In the genomic region with DNA sequence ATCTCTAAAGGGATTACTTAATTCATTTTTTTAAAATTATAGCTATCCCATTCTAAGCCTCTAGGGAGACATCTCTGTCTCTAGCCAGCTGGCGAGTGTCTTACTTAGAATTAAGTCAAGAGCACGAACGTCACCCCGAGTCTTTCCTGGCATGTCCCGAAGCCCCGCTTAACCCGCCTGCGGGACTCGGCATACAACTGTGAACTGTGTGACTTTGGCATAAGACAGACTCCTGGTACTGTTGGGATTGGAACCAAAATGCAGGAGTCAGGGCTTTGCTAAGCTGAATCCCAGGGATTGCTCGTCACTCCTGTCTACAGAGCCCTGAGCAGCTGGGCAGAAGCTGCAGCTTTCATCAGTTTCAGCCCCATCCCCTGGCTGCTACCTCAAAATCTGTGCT, we compare ENCODE assay signal across 18 mouse cellular contexts. TPM values are rescaled to one million over a fixed set of nuclear protein-coding genes. Genes with fewer than 3 reads are reported as not detected.
A peak's percentile ranks its signal among the peaks of the same experiment; 100 is the strongest.
DNase-seq lines count a peak whose midpoint lies in the region; ATAC-seq and TF ChIP-seq lines count a peak whose summit lies in the region.
"Had no signal": no experiment of that assay in that cellular context is flagged by ENCODE, and none has a peak within 500 bp of the region (broad histone marks: within the 10 kb centered on the region; RNA-seq: fewer than 3 reads in every experiment).

No protein-coding gene starts in this region.

- H3K27me3 ChIP-seq in hindbrain, postnatal 0 days (ENCODE audit: insufficient read depth, low read length) = no peaks in the 10 kb centered on the region
- peaks cover 29% of the 10 kb centered on the region for H3K27me3 ChIP-seq in intestine, postnatal 0 days (replicated peaks; ENCODE audit: control insufficient read depth, insufficient read depth, low read length)

- WGBS in hindbrain, postnatal 0 days = 20% methylated on average over 10 of the region's 10 CpGs
- 25% methylated on average over 10 of the region's 10 CpGs for WGBS in olfactory bulb, adult 2 months
- WGBS in intestine, postnatal 0 days = 69% methylated on average over 10 of the region's 10 CpGs

- peak overlapping the region; percentile 64 for H3K4me2 ChIP-seq in hindbrain, postnatal 0 days (ENCODE audit: low read depth, low read length)
- no peak overlapping the region for H3K4me2 ChIP-seq in intestine, postnatal 0 days (replicated peaks; ENCODE audit: low read depth)

- H3K4me1 ChIP-seq in hindbrain, postnatal 0 days (ENCODE audit: insufficient read depth, low read length) = peaks cover 8% of the 10 kb centered on the region
- H3K4me1 ChIP-seq in olfactory bulb, adult 2 months (ENCODE audit: control insufficient read depth, insufficient read depth, low read length) = peaks cover 18% of the 10 kb centered on the region; the same call in 1 of the 2 replicates
- no peaks in the 10 kb centered on the region for H3K4me1 ChIP-seq in intestine, postnatal 0 days (replicated peaks; ENCODE audit: control insufficient read depth, insufficient read depth, low read length)

- H3K9ac ChIP-seq in hindbrain, postnatal 0 days (replicated peaks; ENCODE audit: low read length) = peak overlapping the region; percentile 56
- no peak overlapping the region for H3K9ac ChIP-seq in intestine, postnatal 0 days (ENCODE audit: low read depth, low read length)
- H3K9ac ChIP-seq: liver, postnatal 0 days had no signal

- H3K9me3 ChIP-seq in hindbrain, postnatal 0 days (ENCODE audit: low read length) = no peaks in the 10 kb centered on the region
- H3K9me3 ChIP-seq in intestine, postnatal 0 days (ENCODE audit: control insufficient read depth) = no peaks in the 10 kb centered on the region

- peak overlapping the region; percentile 41; the same call in 1 of the 2 replicates for H3K27ac ChIP-seq in hindbrain, postnatal 0 days
- no peak overlapping the region for H3K27ac ChIP-seq in olfactory bulb, adult 2 months (ENCODE audit: insufficient read depth, low read depth, low read length)
- no peak overlapping the region for H3K27ac ChIP-seq in intestine, postnatal 0 days (ENCODE audit: low read depth, low read length)
- H3K27ac ChIP-seq: macrophage had no signal

- DNase-seq in frontal cortex, postnatal 14 days (ENCODE audit: low spot score in 2 of 2) = no peak
- DNase-seq in right cerebral cortex, adult 18-20 months = peak; percentile 16
- no peak for DNase-seq in right cerebral cortex, postnatal 4 days
- peak; percentile 42 for DNase-seq in hindbrain, postnatal 0 days (ENCODE audit: low spot score)
- DNase-seq: cerebellum, adult 18-20 months; heart, adult 11 months; kidney, postnatal 14 days; liver, postnatal 0 days; thymus, postnatal 25 days had no signal

- no peak for TF ChIP-seq CTCF in hindbrain, postnatal 0 days (IDR thresholded peaks at IDR 0.05; ENCODE audit: low read depth)
- no peak for TF ChIP-seq CTCF in olfactory bulb, adult 2 months (IDR thresholded peaks at IDR 0.05; ENCODE audit: insufficient read depth, low read depth, low read length)
- no peak for TF ChIP-seq CTCF in intestine, postnatal 0 days (IDR thresholded peaks at IDR 0.05; ENCODE audit: low read depth)

- TF ChIP-seq POLR2A in olfactory bulb, adult 2 months (IDR thresholded peaks at IDR 0.05; ENCODE audit: insufficient read depth, low read depth, low read length) = no peak

- H3K36me3 ChIP-seq in hindbrain, postnatal 0 days (ENCODE audit: insufficient read depth, low read length) = no peaks in the 10 kb centered on the region
- H3K36me3 ChIP-seq in intestine, postnatal 0 days (ENCODE audit: control insufficient read depth, insufficient read depth) = no peaks in the 10 kb centered on the region

- peak; percentile 44 for ATAC-seq in frontal cortex, adult (ENCODE audit: low TSS enrichment)
- peak; percentile 36; the same call in 1 of the 2 replicates for ATAC-seq in hindbrain, postnatal 0 days
- ATAC-seq in intestine, postnatal 0 days = no peak
- no peak for ATAC-seq in CD4-positive, CD25-positive, alpha-beta regulatory T cell, adult 4 months
- ATAC-seq: intestine, embryonic 16.5 days; liver, postnatal 0 days had no signal

- peak overlapping the region; percentile 50 for H3K4me3 ChIP-seq in hindbrain, postnatal 0 days (ENCODE audit: low read length)
- H3K4me3 ChIP-seq in olfactory bulb, adult 2 months (ENCODE audit: insufficient read depth, low read depth, low read length) = 0 out of 2 replicates have a peak overlapping the region, but pooled peaks have one; percentile 0
- H3K4me3 ChIP-seq in intestine, postnatal 0 days (ENCODE audit: low read depth, low read length) = no peak overlapping the region

RNA-seq across cellular contexts. Expression of a gene that starts 2.4 kb away (rescaled TPM):
- 19.0 and 30.2 TPM in 2 replicates for total RNA-seq in hindbrain, postnatal 0 days (2014; rRNA removed)
- polyA plus RNA-seq in hindbrain, postnatal 0 days (2015; fragmentation: Nextera tagmentation; extraction: Ambion mirVana) = 42.1 and 42.6 TPM in 2 replicates
- polyA plus RNA-seq in olfactory bulb, adult 2 months (2012; ENCODE audit: insufficient read depth, insufficient read length, low replicate concordance, missing spikeins) = not detected in 2 replicates
- 0.29 and 0.33 TPM in 2 replicates for polyA plus RNA-seq in intestine, postnatal 0 days (2015; fragmentation: Nextera tagmentation; extraction: Ambion mirVana)
- polyA plus RNA-seq in CD4-positive, CD25-positive, alpha-beta regulatory T cell, adult 4 months (2017; shearing (Covaris generic)) = under 1 TPM in 1 of 2 experiments, not detected in 1; 0.11 TPM
- total RNA-seq: MEL had no signal
- polyA plus RNA-seq: C2C12; heart, postnatal 0 days; liver, postnatal 0 days; macrophage had no signal

Comparison
In these comparisons a context has a peak if more than half of its experiments do, and no peak if none do; other contexts are left out.
1. DNase-seq: peak in right cerebral cortex, adult 18-20 months (single experiment) and hindbrain, postnatal 0 days (single experiment); none in frontal cortex, postnatal 14 days (0 of 2) and right cerebral cortex, postnatal 4 days (single experiment).
2. ATAC-seq: peak in frontal cortex, adult (single experiment) and hindbrain, postnatal 0 days (single experiment); none in intestine, postnatal 0 days (single experiment) and CD4-positive, CD25-positive, alpha-beta regulatory T cell, adult 4 months (single experiment).